Mouse (Mus musculus) bone marrow, adult 2 months (tissue): ENCODE data around the gene Aatk. TPM values are rescaled to one million over a fixed set of nuclear protein-coding genes. Genes with fewer than 3 reads are reported as not detected.
A peak's percentile ranks its signal among the peaks of the same experiment; 100 is the strongest.

Source experiments
- H3K27ac ChIP-seq: fragments of 200-500 bp; 2 replicates; pipeline ENCODE4 v1.5.1; 2012; ENCODE audit warnings: low read depth, mild to moderate bottlenecking, control low read depth, inconsistent platforms, low read length; ENCODE audit not compliant: control insufficient read depth, poor library complexity, insufficient read depth
- H3K4me1 ChIP-seq: fragments of 200-500 bp; 2 replicates; pipeline ENCODE4 v1.6.1; 2011; ENCODE audit warnings: low read length; ENCODE audit not compliant: control insufficient read depth, insufficient read depth
- H3K4me3 ChIP-seq: fragments of 200-500 bp; replicated peaks from 2 replicates; pipeline ENCODE3; 2011; ENCODE audit warnings: mild to moderate bottlenecking, low read depth, low read length, control low read depth; ENCODE audit not compliant: control insufficient read depth
- CTCF ChIP-seq: fragments of 200-500 bp; IDR thresholded peaks from 2 replicates; pipeline ENCODE4 v1.5.1; 2011; ENCODE audit warnings: low read length, control low read depth; ENCODE audit not compliant: control insufficient read depth, insufficient read depth
- POLR2A ChIP-seq: fragments of 200-500 bp; IDR thresholded peaks from 2 replicates; pipeline ENCODE4 v1.6.1; 2011; ENCODE audit warnings: low read depth, mild to moderate bottlenecking, control low read depth, low read length, borderline replicate concordance; ENCODE audit not compliant: control insufficient read depth
- WGBS: fragments of 180-500 bp; shearing (Covaris S2); methylation state at CpG from one replicate; pipeline ENCODE4 v1.1.7; 2018; 5-methylcytosine and 5-hydroxymethylcytosine counted together
- polyA plus RNA-seq: library from polyadenylated mRNA; stranded (reverse); fragments of >200 nt; gene quantifications from 2 replicates; pipeline ENCODE4 v1.2.4, GENCODE M21; 2011; ENCODE audit warnings: low replicate concordance; ENCODE audit not compliant: missing spikeins, insufficient read depth, insufficient read length

The Aatk gene
- polyA plus RNA-seq, 1 experiment = 15.7 TPM

GRCm38 (mm10) chr11:120034762-120035161, 12.2 kb downstream of the Aatk start:
- H3K4me1 ChIP-seq = peaks cover 11% of the 10 kb centered on the region
- WGBS = 15% methylated on average over 5 of the region's 5 CpGs
- no peak for TF ChIP-seq POLR2A
- TF ChIP-seq CTCF = no peak
- peak overlapping the region; percentile 88 for H3K27ac ChIP-seq
- H3K4me3 ChIP-seq = peak overlapping the region; percentile 34

- peak overlapping the region; percentile 54 for H3K27ac ChIP-seq
- WGBS = 32% methylated on average over 3 of the region's 3 CpGs
- H3K4me3 ChIP-seq = no peak overlapping the region
- TF ChIP-seq POLR2A (no peak), CTCF (no peak)
- peaks cover 11% of the 10 kb centered on the region for H3K4me1 ChIP-seq
Measured at GRCm38 (mm10) chr11:120034306-120034705, 12.7 kb downstream of the Aatk start.

GRCm38 (mm10) chr11:120033473-120033872, 13.5 kb downstream of the Aatk start:
- Histone ChIP-seq H3K4me3 (no peak overlapping the region), H3K27ac (no peak overlapping the region), H3K4me1 (peaks cover 9% of the 10 kb centered on the region)
- WGBS = 84% methylated on average over 3 of the region's 3 CpGs
- TF ChIP-seq POLR2A (no peak), CTCF (no peak)

GRCm38 (mm10) chr11:120032052-120032451, 14.9 kb downstream of the Aatk start:
- H3K4me3 ChIP-seq = no peak overlapping the region
- peaks cover 9% of the 10 kb centered on the region for H3K4me1 ChIP-seq
- TF ChIP-seq POLR2A = no peak
- TF ChIP-seq CTCF = no peak
- 76% methylated on average over 8 of the region's 8 CpGs for WGBS
- H3K27ac ChIP-seq = no peak overlapping the region

GRCm38 (mm10) chr11:120030145-120030901, 16.6 kb downstream of the Aatk start:
- peaks cover 5% of the 10 kb centered on the region for H3K4me1 ChIP-seq
- 36% methylated on average over 10 of the region's 10 CpGs for WGBS
- TF ChIP-seq CTCF = peak; percentile 63
- no peak for TF ChIP-seq POLR2A

GRCm38 (mm10) chr11:120029431-120030144, 17.4 kb downstream of the Aatk start:
- peaks cover 4% of the 10 kb centered on the region for H3K4me1 ChIP-seq
- H3K4me3 ChIP-seq = no peak overlapping the region
- no peak for TF ChIP-seq POLR2A
- H3K27ac ChIP-seq = no peak overlapping the region; the same call in 1 of the 2 replicates
- 68% methylated on average over 9 of the region's 9 CpGs for WGBS

More at GRCm38 (mm10) chr11:120030145-120030901, 16.6 kb downstream of the Aatk start:
- no peak overlapping the region for H3K27ac ChIP-seq
- no peak overlapping the region for H3K4me3 ChIP-seq

- 79% methylated on average over 18 of the region's 18 CpGs for WGBS
- Histone ChIP-seq H3K4me1 (no peaks in the 10 kb centered on the region; the same call in none of the 2 replicates), H3K27ac (no peak overlapping the region), H3K4me3 (no peak overlapping the region)
- no peak for TF ChIP-seq POLR2A
- no peak for TF ChIP-seq CTCF
Measured at GRCm38 (mm10) chr11:120028319-120029092, 18.5 kb downstream of the Aatk start.

- H3K4me1 ChIP-seq = no peaks in the 10 kb centered on the region
- WGBS = 86% methylated on average over 3 of the region's 3 CpGs
- TF ChIP-seq CTCF = no peak
- TF ChIP-seq POLR2A = no peak
- no peak overlapping the region for H3K27ac ChIP-seq
- no peak overlapping the region for H3K4me3 ChIP-seq
Measured at GRCm38 (mm10) chr11:120026941-120027340, 20.0 kb downstream of the Aatk start.
